Mouse (Mus musculus): Measurements from ENCODE around the gene Fdxr. TPM values are rescaled to one million over a fixed set of nuclear protein-coding genes. Genes with fewer than 3 reads are reported as not detected.

Fdxr gene
- polyA plus RNA-seq, 1 experiment from 2014 or later: 15.6 TPM

- Histone ChIP-seq H3K9ac (ENCODE audit: low read length) (no peak overlapping the region), H3K4me2 (ENCODE audit: low read depth, severe bottlenecking) (no peak overlapping the region), H3K27ac (replicated peaks; ENCODE audit: low read depth, low read length) (no peak overlapping the region), H3K4me3 (ENCODE audit: low read depth, low read length) (no peak overlapping the region), H3K9me3 (ENCODE audit: control insufficient read depth, low read length) (no peaks in the 10 kb centered on the region), H3K4me1 (ENCODE audit: control insufficient read depth, insufficient read depth, low read length) (peaks cover 9% of the 10 kb centered on the region), H3K27me3 (ENCODE audit: control insufficient read depth, insufficient read depth, low read length) (peaks cover 21% of the 10 kb centered on the region), H3K36me3 (ENCODE audit: control insufficient read depth, insufficient read depth, low read length) (no peaks in the 10 kb centered on the region)
- ATAC-seq (ENCODE audit: insufficient number of reproducible peaks, low FRiP score, low TSS enrichment, low read depth) (no peak), DNase-seq (ENCODE audit: low spot score) (no peak)
- 92% methylated on average over 11 of the region's 11 CpGs for WGBS
Observed at GRCm38 (mm10) chr11:115295939-115296338, 19.1 kb upstream of the Fdxr start.

- Histone ChIP-seq H3K27me3 (ENCODE audit: control insufficient read depth, insufficient read depth, low read length) (peaks cover 17% of the 10 kb centered on the region), H3K4me1 (ENCODE audit: control insufficient read depth, insufficient read depth, low read length) (peaks cover 9% of the 10 kb centered on the region), H3K4me3 (ENCODE audit: low read depth, low read length) (no peak overlapping the region), H3K36me3 (ENCODE audit: control insufficient read depth, insufficient read depth, low read length) (no peaks in the 10 kb centered on the region), H3K4me2 (ENCODE audit: low read depth, severe bottlenecking) (no peak overlapping the region), H3K9ac (ENCODE audit: low read length) (no peak overlapping the region), H3K27ac (replicated peaks; ENCODE audit: low read depth, low read length) (no peak overlapping the region), H3K9me3 (ENCODE audit: control insufficient read depth, low read length) (no peaks in the 10 kb centered on the region)
- 68% methylated on average over 14 of the region's 14 CpGs for WGBS
- ATAC-seq (ENCODE audit: insufficient number of reproducible peaks, low FRiP score, low TSS enrichment, low read depth) (no peak), DNase-seq (ENCODE audit: low spot score) (no peak)
Observed at GRCm38 (mm10) chr11:115292631-115293375, 16.0 kb upstream of the Fdxr start.

DNA sequence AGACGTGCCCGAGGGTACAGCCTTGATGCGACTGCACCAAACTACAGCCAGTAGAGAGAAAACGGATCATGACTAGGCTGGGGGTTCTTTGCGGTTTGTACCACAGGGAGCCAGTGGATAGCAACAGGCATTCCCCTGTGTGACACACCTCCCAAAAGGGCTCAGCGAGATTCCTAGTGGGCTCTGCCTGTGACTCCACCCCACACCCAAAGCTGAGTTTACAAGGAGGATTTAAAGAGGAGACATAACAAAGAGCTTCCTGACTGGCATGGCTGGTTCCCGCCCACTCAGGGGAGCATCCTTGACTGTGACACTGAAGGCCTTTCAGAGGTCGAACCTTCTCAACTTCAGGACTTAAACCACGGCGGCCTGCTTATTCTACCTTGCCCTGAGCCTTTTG lies 14.7 kb upstream of the Fdxr start:
- ATAC-seq (ENCODE audit: insufficient number of reproducible peaks, low FRiP score, low TSS enrichment, low read depth) (no peak), DNase-seq (ENCODE audit: low spot score) (no peak)
- Histone ChIP-seq H3K27me3 (ENCODE audit: control insufficient read depth, insufficient read depth, low read length) (peaks cover 4% of the 10 kb centered on the region; the same call in 1 of the 2 replicates), H3K9ac (ENCODE audit: low read length) (no peak overlapping the region), H3K9me3 (ENCODE audit: control insufficient read depth, low read length) (no peaks in the 10 kb centered on the region), H3K4me3 (ENCODE audit: low read depth, low read length) (no peak overlapping the region), H3K36me3 (ENCODE audit: control insufficient read depth, insufficient read depth, low read length) (no peaks in the 10 kb centered on the region), H3K4me2 (ENCODE audit: low read depth, severe bottlenecking) (no peak overlapping the region), H3K4me1 (ENCODE audit: control insufficient read depth, insufficient read depth, low read length) (no peaks in the 10 kb centered on the region), H3K27ac (replicated peaks; ENCODE audit: low read depth, low read length) (no peak overlapping the region)
- 88% methylated on average over 10 of the region's 10 CpGs for WGBS

DNA sequence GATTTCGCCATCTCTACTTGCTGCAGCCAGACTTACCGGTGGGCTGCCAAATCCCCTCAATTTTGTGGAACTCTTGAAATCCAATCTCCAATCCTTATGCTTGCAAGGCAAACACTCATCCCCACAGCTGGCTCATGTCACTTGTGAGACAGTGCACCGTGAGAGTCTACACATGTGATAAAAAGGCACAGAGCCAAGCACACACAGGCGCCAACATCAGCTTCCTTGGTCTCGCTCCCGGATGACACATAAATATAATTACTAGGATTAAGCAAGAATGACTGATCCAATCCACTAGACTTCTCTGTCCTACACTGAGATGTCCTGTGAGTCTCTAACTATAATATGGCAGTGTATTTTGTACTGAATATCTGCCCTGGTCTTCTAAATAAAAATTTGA lies 14.1 kb upstream of the Fdxr start:
- Histone ChIP-seq H3K4me1 (ENCODE audit: control insufficient read depth, insufficient read depth, low read length) (no peaks in the 10 kb centered on the region), H3K9ac (ENCODE audit: low read length) (no peak overlapping the region), H3K4me3 (ENCODE audit: low read depth, low read length) (no peak overlapping the region), H3K27me3 (ENCODE audit: control insufficient read depth, insufficient read depth, low read length) (no peaks in the 10 kb centered on the region; the same call in 1 of the 2 replicates), H3K4me2 (ENCODE audit: low read depth, severe bottlenecking) (no peak overlapping the region), H3K9me3 (ENCODE audit: control insufficient read depth, low read length) (no peaks in the 10 kb centered on the region), H3K36me3 (ENCODE audit: control insufficient read depth, insufficient read depth, low read length) (no peaks in the 10 kb centered on the region), H3K27ac (replicated peaks; ENCODE audit: low read depth, low read length) (no peak overlapping the region)
- no peak for DNase-seq (ENCODE audit: low spot score)
- 90% methylated on average over 6 of the region's 6 CpGs for WGBS
- ATAC-seq (ENCODE audit: insufficient number of reproducible peaks, low FRiP score, low TSS enrichment, low read depth): no peak

DNA sequence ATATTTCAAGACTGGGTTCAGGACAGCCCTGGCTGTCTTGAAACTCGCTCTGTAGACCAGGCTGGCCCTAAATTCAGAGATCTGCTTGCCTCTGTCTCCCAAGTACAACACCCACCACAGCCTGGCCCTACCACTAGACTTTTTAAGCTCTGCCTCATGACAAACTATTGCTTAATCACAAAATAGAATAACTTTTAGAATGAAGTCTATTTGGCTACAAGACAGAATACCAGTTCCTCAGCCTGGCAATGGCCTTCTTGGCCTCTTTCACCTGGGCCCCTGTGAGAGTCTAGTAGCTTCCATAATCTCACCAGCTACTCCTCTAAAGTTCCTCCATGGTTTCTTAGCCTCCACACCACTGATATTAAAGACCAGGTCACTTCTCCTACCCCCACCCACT lies 13.5 kb upstream of the Fdxr start:
- Histone ChIP-seq H3K27ac (replicated peaks; ENCODE audit: low read depth, low read length) (no peak overlapping the region), H3K36me3 (ENCODE audit: control insufficient read depth, insufficient read depth, low read length) (no peaks in the 10 kb centered on the region), H3K9me3 (ENCODE audit: control insufficient read depth, low read length) (no peaks in the 10 kb centered on the region), H3K4me3 (ENCODE audit: low read depth, low read length) (no peak overlapping the region), H3K4me2 (ENCODE audit: low read depth, severe bottlenecking) (no peak overlapping the region), H3K9ac (ENCODE audit: low read length) (no peak overlapping the region), H3K27me3 (ENCODE audit: control insufficient read depth, insufficient read depth, low read length) (no peaks in the 10 kb centered on the region), H3K4me1 (ENCODE audit: control insufficient read depth, insufficient read depth, low read length) (no peaks in the 10 kb centered on the region)
- no peak for DNase-seq (ENCODE audit: low spot score)
- ATAC-seq (ENCODE audit: insufficient number of reproducible peaks, low FRiP score, low TSS enrichment, low read depth): no peak
- WGBS: 94% methylated on average over 1 of the region's 1 CpGs

GRCm38 (mm10) chr11:115289885-115290284 lies 13.0 kb upstream of the Fdxr start:
- H3K9ac ChIP-seq (ENCODE audit: low read length): no peak overlapping the region
- H3K27me3 ChIP-seq (ENCODE audit: control insufficient read depth, insufficient read depth, low read length): no peaks in the 10 kb centered on the region
- 81% methylated on average over 8 of the region's 8 CpGs for WGBS
- no peak overlapping the region for H3K4me2 ChIP-seq (ENCODE audit: low read depth, severe bottlenecking)
- H3K4me1 ChIP-seq (ENCODE audit: control insufficient read depth, insufficient read depth, low read length): no peaks in the 10 kb centered on the region
- no peak overlapping the region for H3K27ac ChIP-seq (replicated peaks; ENCODE audit: low read depth, low read length)
- ATAC-seq (ENCODE audit: insufficient number of reproducible peaks, low FRiP score, low TSS enrichment, low read depth) (no peak), DNase-seq (ENCODE audit: low spot score) (no peak)
- no peak overlapping the region for H3K4me3 ChIP-seq (ENCODE audit: low read depth, low read length)
- H3K36me3 ChIP-seq (ENCODE audit: control insufficient read depth, insufficient read depth, low read length): no peaks in the 10 kb centered on the region
- H3K9me3 ChIP-seq (ENCODE audit: control insufficient read depth, low read length): no peaks in the 10 kb centered on the region

DNA sequence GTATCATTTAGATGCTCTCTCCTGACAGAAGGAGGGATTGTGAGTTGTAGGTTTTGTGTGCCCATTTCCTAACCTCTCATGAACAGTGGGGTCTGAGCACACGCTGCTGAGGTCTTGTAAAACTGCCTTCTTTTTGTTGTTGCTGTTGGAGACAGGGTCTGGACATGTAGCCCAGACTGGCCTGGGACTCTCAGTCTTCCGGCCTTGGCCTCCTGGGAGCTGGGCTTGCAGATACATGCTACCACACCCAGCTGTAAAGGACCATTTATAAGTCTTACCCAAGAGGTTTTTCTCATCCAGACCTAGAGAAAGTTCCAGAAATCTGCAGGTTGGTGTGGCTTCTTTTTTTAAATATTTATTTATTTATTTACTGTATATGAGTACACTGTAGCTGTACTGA lies 11.5 kb upstream of the Fdxr start:
- no peaks in the 10 kb centered on the region for H3K36me3 ChIP-seq (ENCODE audit: control insufficient read depth, insufficient read depth, low read length)

DNA sequence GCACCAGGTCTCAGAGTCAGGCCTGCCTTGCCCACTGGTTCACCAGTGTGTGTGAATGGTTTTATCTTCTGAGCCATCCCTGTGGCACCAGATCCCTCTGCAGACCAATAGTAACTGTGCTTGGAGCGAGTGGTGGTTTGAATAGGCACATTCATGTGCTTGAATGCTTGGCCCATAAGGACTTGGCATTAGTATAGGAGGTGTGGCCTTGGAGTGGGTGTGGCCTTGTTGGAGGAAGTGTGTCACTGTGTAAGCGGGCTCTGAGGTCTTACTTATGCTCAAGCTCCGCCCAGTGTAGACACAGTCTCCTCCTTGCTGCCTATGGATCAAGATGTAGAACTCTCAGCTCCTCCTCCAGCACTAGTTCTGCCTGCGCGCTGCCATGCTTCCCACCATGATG lies 10.5 kb upstream of the Fdxr start:
- ATAC-seq (ENCODE audit: insufficient number of reproducible peaks, low FRiP score, low TSS enrichment, low read depth) (no peak), DNase-seq (ENCODE audit: low spot score) (no peak)
- Histone ChIP-seq H3K9ac (ENCODE audit: low read length) (no peak overlapping the region), H3K4me3 (ENCODE audit: low read depth, low read length) (no peak overlapping the region), H3K27me3 (ENCODE audit: control insufficient read depth, insufficient read depth, low read length) (no peaks in the 10 kb centered on the region), H3K9me3 (ENCODE audit: control insufficient read depth, low read length) (no peaks in the 10 kb centered on the region), H3K4me2 (ENCODE audit: low read depth, severe bottlenecking) (no peak overlapping the region), H3K4me1 (ENCODE audit: control insufficient read depth, insufficient read depth, low read length) (no peaks in the 10 kb centered on the region), H3K27ac (replicated peaks; ENCODE audit: low read depth, low read length) (no peak overlapping the region), H3K36me3 (ENCODE audit: control insufficient read depth, insufficient read depth, low read length) (no peaks in the 10 kb centered on the region)
- WGBS: 86% methylated on average over 5 of the region's 5 CpGs

More for the DNA sequence above, 11.5 kb upstream of the Fdxr start:
- ATAC-seq (ENCODE audit: insufficient number of reproducible peaks, low FRiP score, low TSS enrichment, low read depth) (no peak), DNase-seq (ENCODE audit: low spot score) (no peak)
- H3K4me2 ChIP-seq (ENCODE audit: low read depth, severe bottlenecking): no peak overlapping the region
- H3K4me3 ChIP-seq (ENCODE audit: low read depth, low read length): no peak overlapping the region
- H3K9me3 ChIP-seq (ENCODE audit: control insufficient read depth, low read length): no peaks in the 10 kb centered on the region
- no peak overlapping the region for H3K27ac ChIP-seq (replicated peaks; ENCODE audit: low read depth, low read length)
- WGBS: 86% methylated on average over 2 of the region's 2 CpGs
- no peaks in the 10 kb centered on the region for H3K27me3 ChIP-seq (ENCODE audit: control insufficient read depth, insufficient read depth, low read length)
- H3K9ac ChIP-seq (ENCODE audit: low read length): no peak overlapping the region
- no peaks in the 10 kb centered on the region for H3K4me1 ChIP-seq (ENCODE audit: control insufficient read depth, insufficient read depth, low read length)
